Mouse (Mus musculus) CH12.LX (cell line): ENCODE data around the gene Tox4. TPM values are rescaled to one million over a fixed set of nuclear protein-coding genes. Genes with fewer than 3 reads are reported as not detected.

Experiments used
- DNase-seq: peaks from one replicate; pipeline ENCODE4 v3.0.0-alpha.2; 2013; ENCODE audit errors: extremely low read depth
- H3K27ac ChIP-seq: 2 replicates; pipeline ENCODE4 v1.5.1; 2012; ENCODE audit warnings: low read depth, mild to moderate bottlenecking, control low read depth, moderate library complexity; ENCODE audit not compliant: insufficient read depth
- H3K27me3 ChIP-seq: replicated peaks from 2 replicates; pipeline ENCODE3; 2012; ENCODE audit warnings: inconsistent platforms
- H3K36me3 ChIP-seq, 2 experiments: replicated peaks in 1 of 2; 2 replicates each; pipeline versions ENCODE3 to v1.6.1; 2012; ENCODE audit warnings: inconsistent platforms in 1 of 2, low read length in 1 of 2, mild to moderate bottlenecking in 1 of 2, mixed read lengths in 1 of 2, moderate library complexity in 1 of 2; ENCODE audit not compliant: control insufficient read depth in 1 of 2, insufficient read depth in 1 of 2
- H3K4me1 ChIP-seq, 2 experiments: 2 replicates each; pipeline ENCODE4 v1.6.1; 2012; ENCODE audit warnings: inconsistent platforms in 1 of 2, moderate library complexity in 1 of 2; ENCODE audit not compliant: insufficient read depth in 2 of 2, control insufficient read depth in 1 of 2
- H3K4me2 ChIP-seq: 2 replicates; pipeline ENCODE4 v1.6.1; 2012; ENCODE audit warnings: low read depth, mild to moderate bottlenecking, control low read depth; ENCODE audit not compliant: poor library complexity, insufficient read depth, severe bottlenecking
- H3K4me3 ChIP-seq, 3 experiments: fragments of 150-350 bp in 1 of 3; sonication (generic) in 1 of 3; replicated peaks in 1 of 3; 2 replicates each; pipeline versions ENCODE3 to v1.5.1; 2011 to 2012; ENCODE audit warnings: low read depth in 2 of 3, low read length in 2 of 3, mild to moderate bottlenecking in 2 of 3, moderate library complexity in 2 of 3, control low read depth in 1 of 3, improper control_type of control experiment in 1 of 3, inconsistent platforms in 1 of 3, mixed read lengths in 1 of 3; ENCODE audit not compliant: poor library complexity in 1 of 3
- H3K79me2 ChIP-seq: replicated peaks from 2 replicates; pipeline ENCODE4 v1.6.1; 2012; ENCODE audit warnings: mild to moderate bottlenecking, moderate library complexity; ENCODE audit not compliant: control insufficient read depth, poor library complexity, insufficient read depth, severe bottlenecking; ENCODE audit errors: extremely low read depth
- H3K9ac ChIP-seq: 2 replicates; pipeline ENCODE4 v1.6.1; 2012; ENCODE audit warnings: low read depth, mild to moderate bottlenecking, control low read depth, moderate library complexity; ENCODE audit not compliant: insufficient read depth
- H3K9me3 ChIP-seq: replicated peaks from 2 replicates; pipeline ENCODE3; 2012; ENCODE audit warnings: low read length, inconsistent platforms, mixed read lengths
- BHLHE40 ChIP-seq: IDR thresholded peaks from 2 replicates; pipeline ENCODE4 v1.6.1; 2011; ENCODE audit warnings: mild to moderate bottlenecking, low read depth, low read length, improper control_type of control experiment
- ELF1 ChIP-seq: IDR thresholded peaks from 2 replicates; pipeline ENCODE4 v1.6.1; 2014; ENCODE audit warnings: low read depth, mild to moderate bottlenecking, inconsistent platforms, low read length, improper control_type of control experiment
- EP300 ChIP-seq: IDR thresholded peaks from 2 replicates; pipeline ENCODE4 v1.6.1; 2011; ENCODE audit warnings: low read length, improper control_type of control experiment
- ETS1 ChIP-seq: conservative IDR thresholded peaks from 2 replicates; pipeline ENCODE4 v1.6.1; 2012; ENCODE audit warnings: low read depth, mild to moderate bottlenecking, inconsistent platforms, low read length, improper control_type of control experiment, moderate library complexity
- IRF4 ChIP-seq: IDR thresholded peaks from 2 replicates; pipeline ENCODE4 v1.6.1; 2014; ENCODE audit warnings: low read depth, mild to moderate bottlenecking, inconsistent platforms, low read length, improper control_type of control experiment
- JUN ChIP-seq: IDR thresholded peaks from 2 replicates; pipeline ENCODE4 v1.6.1; 2011; ENCODE audit warnings: low read depth, mild to moderate bottlenecking, low read length, improper control_type of control experiment, moderate library complexity; ENCODE audit not compliant: insufficient read depth
- KAT2A ChIP-seq: IDR thresholded peaks from 2 replicates; pipeline ENCODE4 v1.6.1; 2012; ENCODE audit warnings: low read length, improper control_type of control experiment, inconsistent platforms; ENCODE audit not compliant: insufficient replicate concordance
- NELFE ChIP-seq: IDR thresholded peaks from 2 replicates; pipeline ENCODE4 v1.6.1; 2011; ENCODE audit warnings: low read depth, low read length, improper control_type of control experiment
- NRF1 ChIP-seq: IDR thresholded peaks from 2 replicates; pipeline ENCODE4 v1.6.1; 2014; ENCODE audit warnings: low read depth, mild to moderate bottlenecking, inconsistent platforms, low read length, improper control_type of control experiment, moderate library complexity
- PAX5 ChIP-seq: IDR thresholded peaks from 2 replicates; pipeline ENCODE4 v1.6.1; 2012; ENCODE audit warnings: low read length, inconsistent platforms, mixed read lengths
- RCOR1 ChIP-seq: conservative IDR thresholded peaks from 2 replicates; pipeline ENCODE4 v1.6.1; 2012; ENCODE audit warnings: low read depth, mild to moderate bottlenecking, inconsistent platforms, low read length, improper control_type of control experiment
- SIN3A ChIP-seq: IDR thresholded peaks from 2 replicates; pipeline ENCODE4 v1.6.1; 2012; ENCODE audit warnings: low read length, improper control_type of control experiment, inconsistent platforms
- SMC3 ChIP-seq: IDR thresholded peaks from 2 replicates; pipeline ENCODE4 v1.6.1; 2011; ENCODE audit warnings: low read depth, low read length, improper control_type of control experiment
- TBP ChIP-seq: conservative IDR thresholded peaks from 2 replicates; pipeline ENCODE4 v1.6.1; 2011; ENCODE audit warnings: low read depth, low read length, improper control_type of control experiment
- TCF12 ChIP-seq: IDR thresholded peaks from 2 replicates; pipeline ENCODE4 v1.6.1; 2014; ENCODE audit warnings: low read depth, mild to moderate bottlenecking, inconsistent platforms, low read length, improper control_type of control experiment
- USF2 ChIP-seq: conservative IDR thresholded peaks from 2 replicates; pipeline ENCODE4 v1.6.1; 2011; ENCODE audit warnings: low read depth, low read length, improper control_type of control experiment
- ZC3H11A ChIP-seq: IDR thresholded peaks from 2 replicates; pipeline ENCODE4 v1.6.1; 2012; ENCODE audit warnings: low read depth, mild to moderate bottlenecking, inconsistent platforms, low read length, improper control_type of control experiment
- ZMIZ1 ChIP-seq: IDR thresholded peaks from 2 replicates; pipeline ENCODE4 v1.6.1; 2012; ENCODE audit warnings: low read depth, mild to moderate bottlenecking, inconsistent platforms, low read length, improper control_type of control experiment
- ZNF384 ChIP-seq: IDR thresholded peaks from 2 replicates; pipeline ENCODE4 v1.6.1; 2012; ENCODE audit warnings: low read depth, low read length, improper control_type of control experiment, inconsistent platforms
- dilution Hi-C: fragments of 300-500 bp; cut with MboI; formaldehyde crosslinking; loops from 2 replicates; pipeline ENCODE4 v1.14.3; 2020; ENCODE audit warnings: low sequenced_read_pairs; ENCODE audit not compliant: extremely low pct_unique_long_range_greater_than_20kb, extremely low pct_ligation_motif_present
- in situ Hi-C: fragments of 300-500 bp; cut with MboI; formaldehyde crosslinking; loops from 3 replicates; pipeline ENCODE4 v1.14.3; 2019; ENCODE audit warnings: low sequenced_read_pairs, low pct_ligation_motif_present, low pct_unique_long_range_greater_than_20kb, mixed read lengths
- polyA plus RNA-seq: library from polyadenylated mRNA; unstranded; fragments of >175 nt; gene quantifications from 2 replicates; pipeline ENCODE4 v1.2.1, GENCODE M21; 2012; ENCODE audit warnings: low read depth; ENCODE audit not compliant: insufficient read length
- total RNA-seq, 2 experiments: library from RNA; depleted of rRNA; stranded (reverse); fragments of 300-350 nt in 1 of 2; fragments of >200 nt in 1 of 2; gene quantifications; 2 replicates each; pipeline ENCODE4 v1.2.3; 2012 to 2014

Tox4 gene
- total and polyA plus RNA-seq, 3 experiments, result 43.5 to 56.3 (median 45.7) TPM

- TF ChIP-seq KAT2A (no peak), ELF1 (no peak)
These were observed 32.0 kb downstream of the Tox4 start (continued) for GRCm38 (mm10) chr14:52310906-52311305.

GRCm38 (mm10) chr14:52313931-52314807 lies 35.2 kb downstream of the Tox4 start:
- Histone ChIP-seq H3K9me3 (peaks cover 2% of the 10 kb centered on the region), H3K9ac (no peak overlapping the region), H3K27me3 (no peaks in the 10 kb centered on the region), H3K4me2 (no peak overlapping the region), H3K4me3 (no peak overlapping the region), H3K79me2 (no peaks in the 10 kb centered on the region), H3K36me3 (peaks cover 0 to 5% of the 10 kb centered on the region in 2 experiments), H3K27ac (no peak overlapping the region), H3K4me1 (peaks cover 2 to 6% of the 10 kb centered on the region in 2 experiments; a peak in 2 of 4 replicates)
- dilution Hi-C loops, result no loop called here
- in situ Hi-C loops, result no loop called here
- TF ChIP-seq ZNF384 (no peak), BHLHE40 (no peak), TBP (no peak), NRF1 (no peak), ZC3H11A (no peak), EP300 (no peak), USF2 (no peak), SIN3A (no peak), ZMIZ1 (no peak), ETS1 (no peak), IRF4 (no peak), TCF12 (no peak), PAX5 (no peak)
- DNase-seq, result no peak

DNA sequence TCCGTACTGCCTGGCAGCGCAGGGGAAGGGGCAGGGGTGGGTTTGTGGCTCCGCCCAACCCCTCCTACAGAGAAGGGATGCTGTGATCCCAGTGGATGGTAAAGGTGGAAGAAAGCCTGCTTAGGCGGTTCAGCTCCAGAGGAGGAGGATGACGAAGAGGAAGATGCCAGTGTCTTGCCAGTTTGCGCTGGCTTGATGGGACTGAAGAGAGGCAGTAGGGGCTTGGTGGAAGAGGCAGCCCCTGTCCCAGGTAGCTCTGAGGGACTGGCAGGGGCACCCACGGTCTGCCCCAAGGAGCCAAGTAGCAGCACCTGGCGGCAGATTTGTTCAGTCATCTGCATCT lies 35.8 kb downstream of the Tox4 start:
- Histone ChIP-seq H3K9me3 (peaks cover 2% of the 10 kb centered on the region), H3K27ac (no peak overlapping the region), H3K36me3 (peaks cover 0 to 4% of the 10 kb centered on the region in 2 experiments), H3K4me3 (no peak overlapping the region), H3K9ac (no peak overlapping the region), H3K4me1 (peaks cover 2 to 6% of the 10 kb centered on the region in 2 experiments; a peak in 2 of 4 replicates), H3K79me2 (no peaks in the 10 kb centered on the region), H3K4me2 (no peak overlapping the region), H3K27me3 (no peaks in the 10 kb centered on the region)
- dilution Hi-C loops (no loop called here), in situ Hi-C loops (no loop called here)
- DNase-seq, result no peak
- TF ChIP-seq NELFE (no peak), JUN (no peak), SMC3 (no peak), KAT2A (no peak), IRF4 (no peak), RCOR1 (no peak)
